Mouse (Mus musculus): ENCODE measurements around the gene Arpc2. TPM values are rescaled to one million over a fixed set of nuclear protein-coding genes. Genes with fewer than 3 reads are reported as not detected.

Gene Arpc2
- total RNA-seq, 2 experiments from 2014 or later = 834 to 1,782 TPM

DNA sequence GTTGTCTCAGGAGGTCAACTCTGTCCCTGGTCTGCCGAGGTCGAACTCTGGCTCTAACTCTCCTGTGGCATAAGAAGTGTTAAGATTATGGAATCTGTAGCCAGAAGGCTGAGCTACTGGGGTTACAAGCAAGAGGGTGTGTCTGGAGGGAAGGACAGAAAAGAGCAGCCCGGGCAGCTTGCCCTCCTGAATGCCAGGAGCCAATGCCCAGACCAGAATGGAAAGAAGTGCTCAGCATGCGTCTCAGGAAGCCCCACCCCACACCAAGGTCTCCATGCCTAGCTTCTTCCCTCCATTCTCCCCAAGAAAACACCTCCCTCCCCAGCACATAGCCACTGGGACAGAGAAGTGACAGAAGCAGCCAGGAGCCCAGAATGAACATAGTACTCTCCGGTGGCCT, 63.1 kb downstream of the Arpc2 start:
- ATAC-seq (ENCODE audit: poor library complexity, severe bottlenecking) = no peak

DNA sequence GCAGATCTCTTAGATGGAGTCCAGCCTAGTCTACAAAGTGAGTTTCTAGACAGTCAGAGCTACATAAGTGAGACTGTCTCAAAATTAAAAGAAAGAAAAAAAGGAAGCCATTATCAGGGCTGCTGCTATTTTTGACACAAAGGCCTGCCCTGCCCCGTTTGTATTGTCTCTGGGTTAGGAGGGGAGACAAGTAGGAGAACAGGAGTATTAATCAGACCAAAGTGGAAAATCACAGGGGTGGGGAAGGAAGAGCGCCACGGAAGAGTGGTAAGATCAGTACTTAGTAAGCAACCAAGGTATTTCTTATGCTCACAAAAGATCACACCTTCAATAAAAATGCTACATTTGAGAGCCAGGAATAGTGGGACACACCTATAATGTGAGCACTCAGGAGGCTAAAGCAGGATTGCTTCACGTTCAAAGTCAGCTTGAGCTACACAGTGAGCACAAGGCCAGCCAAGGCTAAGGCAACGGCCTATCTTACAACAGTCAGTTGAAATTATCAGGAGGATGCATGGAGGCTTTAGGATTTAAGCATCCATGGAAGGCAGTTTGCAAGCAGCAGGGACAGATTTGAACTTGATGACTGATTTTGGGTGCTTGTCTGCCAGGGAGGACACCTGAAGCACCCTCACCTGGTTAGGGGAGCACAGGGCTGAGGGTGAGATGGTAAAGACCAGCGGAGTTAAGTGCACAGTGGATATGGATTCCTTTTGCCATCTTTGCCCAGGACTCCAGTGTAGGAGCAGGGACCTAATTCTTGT, 64.6 kb downstream of the Arpc2 start:
- no peak for ATAC-seq (ENCODE audit: poor library complexity, severe bottlenecking)

DNA sequence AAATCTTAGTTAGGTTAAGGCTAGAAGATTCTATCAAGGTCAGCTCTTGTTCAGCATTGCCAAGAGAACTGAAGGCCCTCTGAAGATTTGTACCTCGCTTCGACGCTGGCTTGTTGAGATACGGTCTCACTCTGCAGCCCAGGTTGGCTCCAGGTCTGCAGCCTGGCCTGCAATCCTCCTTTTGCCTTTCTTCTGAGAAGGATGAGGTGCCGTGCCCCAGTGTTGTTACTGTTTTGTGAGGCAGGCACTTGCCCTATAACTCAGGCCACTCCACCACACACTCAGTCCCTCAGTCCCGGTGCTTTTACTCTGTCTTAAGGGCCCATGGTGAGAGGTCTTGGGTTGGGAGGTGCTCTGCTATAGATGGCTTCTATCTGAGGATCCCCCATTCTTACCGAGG, 66.3 kb downstream of the Arpc2 start:
- no peak for ATAC-seq (ENCODE audit: poor library complexity, severe bottlenecking)

DNA sequence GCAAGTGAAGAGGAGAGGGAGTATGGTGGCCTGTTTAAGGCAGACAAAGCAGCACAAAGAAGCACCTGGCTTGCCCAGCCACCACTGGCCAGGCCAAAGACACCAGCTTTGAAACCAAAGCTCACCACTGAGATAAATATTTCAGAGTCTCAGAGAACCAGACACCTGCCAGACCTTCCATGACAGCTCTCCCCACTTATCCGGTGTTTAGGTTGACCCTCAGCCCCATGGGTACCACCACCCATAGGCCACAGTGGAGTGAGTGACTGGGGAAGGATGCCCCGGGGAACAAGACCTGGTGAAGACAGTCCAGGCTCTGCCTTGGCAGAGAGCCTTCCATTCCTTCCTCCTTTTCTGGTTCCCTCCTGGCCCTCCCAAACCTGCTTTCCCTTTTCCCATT, 67.0 kb downstream of the Arpc2 start:
- ATAC-seq (ENCODE audit: poor library complexity, severe bottlenecking) = no peak

DNA sequence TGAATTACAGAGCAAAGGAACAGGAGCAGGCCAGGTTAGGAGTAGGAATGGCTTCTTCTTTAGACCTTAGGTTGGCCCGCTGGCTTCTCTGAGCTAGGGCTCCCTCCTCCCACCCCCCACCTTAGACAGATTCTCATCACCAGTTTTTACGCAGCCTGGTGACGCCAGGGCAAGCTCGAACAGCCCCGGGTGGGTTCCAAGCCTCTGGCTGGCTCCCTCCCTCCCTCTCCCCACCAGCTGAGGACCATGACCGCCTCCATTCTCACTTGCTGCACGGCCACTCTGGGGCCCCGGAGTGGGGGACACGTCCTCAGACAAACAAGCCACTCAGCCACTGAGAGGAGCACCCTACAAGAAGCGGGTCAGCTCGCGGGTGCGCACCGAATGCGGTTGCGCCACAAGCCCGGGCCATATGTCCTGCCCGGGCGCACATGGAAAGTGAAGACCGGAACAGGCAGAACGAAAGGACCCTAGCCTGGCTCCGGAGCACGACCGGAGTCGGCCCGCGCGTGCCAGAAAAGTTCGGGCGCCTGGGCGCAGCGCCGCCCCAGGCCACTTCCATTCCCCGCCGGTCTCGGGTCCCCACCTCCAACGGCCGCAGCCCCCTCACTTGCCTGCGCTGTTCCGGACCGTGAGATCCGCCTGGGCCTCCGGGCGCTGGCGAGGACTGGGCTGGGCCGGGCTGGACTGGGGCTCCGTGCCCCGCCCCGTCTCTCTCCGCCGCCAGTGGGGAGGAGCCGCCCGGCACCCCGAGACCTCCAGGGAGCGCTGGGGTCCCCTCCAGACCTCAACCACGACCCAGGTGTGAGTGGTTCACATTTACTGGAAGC, 67.8 kb downstream of the Arpc2 start:
- peak; percentile 92 for ATAC-seq (ENCODE audit: poor library complexity, severe bottlenecking)

DNA sequence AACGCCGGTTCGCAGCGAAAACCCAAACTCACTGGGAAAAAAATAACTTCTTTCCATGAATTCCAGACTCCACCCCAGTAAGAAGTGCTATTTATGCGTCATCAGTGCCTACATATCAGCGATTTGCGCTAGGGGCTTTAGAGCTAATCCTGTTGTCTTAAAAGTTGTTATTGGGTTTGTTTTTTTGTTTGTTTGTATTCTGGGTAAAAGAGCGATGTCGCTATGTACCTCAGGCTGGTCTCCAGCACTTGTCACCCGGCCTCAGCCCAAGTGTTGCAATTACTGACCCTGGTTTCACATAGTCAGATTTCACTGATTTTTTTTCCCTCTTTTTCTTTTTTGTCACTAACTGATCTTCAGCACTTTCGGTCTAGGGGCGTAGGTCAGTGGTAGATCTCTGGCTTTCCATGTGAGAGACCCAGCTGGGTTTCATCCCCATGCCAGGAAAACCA, 68.5 kb downstream of the Arpc2 start:
- ATAC-seq (ENCODE audit: poor library complexity, severe bottlenecking) = peak; percentile 22; the same call in 1 of the 2 replicates

DNA sequence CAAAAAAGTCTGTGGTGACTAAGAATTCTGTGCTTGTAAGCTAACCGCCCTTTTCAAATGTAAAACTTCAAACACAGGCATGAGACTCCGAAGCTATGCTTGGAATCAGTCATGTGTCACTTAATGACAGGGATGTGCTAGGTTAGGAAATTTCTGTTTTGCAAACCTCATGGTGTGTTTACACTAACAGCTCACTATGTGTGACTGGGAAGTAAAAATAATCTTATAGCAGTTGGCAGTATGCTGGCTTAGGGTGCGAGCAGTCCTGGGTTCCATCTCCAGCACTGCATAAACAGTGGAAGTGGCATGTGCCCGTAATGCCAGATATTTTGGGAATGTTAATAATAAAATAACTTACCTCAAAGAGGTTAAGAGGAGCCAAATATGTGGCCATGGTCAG, 69.1 kb downstream of the Arpc2 start:
- no peak for ATAC-seq (ENCODE audit: poor library complexity, severe bottlenecking)

DNA sequence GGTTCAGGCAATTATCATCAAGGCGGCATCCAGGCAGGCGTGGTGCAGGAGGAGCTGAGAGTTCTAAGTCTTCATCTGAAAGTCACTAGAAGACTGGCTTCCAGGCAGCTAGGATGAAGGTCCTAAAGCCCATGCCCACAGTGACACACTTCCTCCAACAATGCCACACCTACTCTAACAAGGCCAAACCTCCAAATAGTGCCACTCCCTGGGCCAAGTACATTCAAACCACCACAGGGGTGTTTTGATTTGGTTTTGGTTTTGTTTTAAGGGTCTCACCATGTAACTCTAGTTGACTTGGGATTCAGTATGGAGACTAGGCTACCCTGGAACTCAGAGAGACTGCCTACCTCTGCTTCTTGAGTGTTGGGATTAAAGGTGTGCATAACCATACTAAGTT, 69.6 kb downstream of the Arpc2 start, which contains the start of gene Tmbim1:
Gene Tmbim1, minus strand, starts transcription at position 101 of the 400 bp plus-strand sequence.
- no peak for ATAC-seq (ENCODE audit: poor library complexity, severe bottlenecking)

DNA sequence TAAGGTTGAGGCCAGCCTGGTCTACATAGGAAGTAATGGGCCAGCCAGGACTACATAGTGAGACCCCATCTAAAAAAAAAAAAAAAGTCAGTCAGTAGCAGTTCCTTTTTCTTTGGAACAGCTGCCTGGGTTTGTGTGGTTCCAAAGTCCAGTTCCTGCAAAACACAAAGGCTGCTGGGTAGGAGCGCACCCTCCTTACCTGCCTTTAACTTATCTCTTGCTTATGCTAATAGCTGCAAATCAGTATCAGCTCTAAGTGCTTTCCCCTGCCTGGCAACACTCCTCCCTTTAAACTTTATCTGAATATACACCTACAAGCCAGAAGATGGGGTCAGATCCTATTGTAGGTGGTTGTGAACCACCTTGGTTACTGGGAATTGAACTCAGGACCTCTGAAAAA, 71.3 kb downstream of the Arpc2 start:
- ATAC-seq (ENCODE audit: poor library complexity, severe bottlenecking) = no peak

DNA sequence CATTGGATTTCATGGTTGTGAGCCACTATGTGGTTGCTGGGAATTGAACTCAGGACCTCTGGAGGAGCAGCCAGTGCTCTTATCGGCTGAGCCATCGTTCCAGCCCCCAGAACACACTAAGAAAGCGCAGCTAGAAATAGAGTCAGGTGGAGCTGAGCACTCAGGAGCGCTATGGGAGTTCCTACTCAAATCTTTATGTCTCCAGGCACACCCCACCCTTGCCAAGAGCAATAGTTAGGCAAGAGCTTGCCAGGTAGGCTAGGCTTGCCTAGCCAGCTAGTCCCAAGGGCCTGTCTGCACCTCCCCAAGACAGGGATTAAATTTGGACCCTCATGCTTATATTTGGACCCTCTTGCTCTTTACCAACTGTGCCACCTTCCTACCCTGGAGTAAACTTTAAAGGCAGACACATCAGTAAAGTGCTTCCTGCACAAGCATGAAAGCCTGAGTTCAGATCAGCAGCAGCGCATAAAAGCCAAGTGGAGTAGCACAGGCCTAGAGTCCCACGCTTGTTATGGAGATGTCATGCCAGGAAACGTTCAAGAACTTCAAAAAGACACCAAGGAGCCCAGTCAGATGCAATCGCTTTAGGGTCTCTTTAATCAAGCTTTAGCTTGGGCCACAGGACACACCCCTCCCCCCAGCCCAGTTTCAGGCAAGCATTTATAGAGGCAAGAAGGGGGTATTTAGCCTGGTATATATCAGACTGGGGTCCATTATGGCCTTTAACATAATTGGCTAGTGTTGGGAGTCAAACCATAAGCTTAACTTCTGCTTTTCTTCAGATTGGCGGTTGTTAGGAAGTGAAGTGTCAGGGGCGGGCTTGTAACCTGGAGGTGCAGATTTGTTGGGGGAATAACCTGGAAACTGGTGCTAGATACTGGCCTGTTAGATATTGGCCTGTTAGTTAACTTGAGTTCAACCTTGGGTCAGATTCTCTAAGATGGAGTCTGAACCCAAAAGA, 72.4 kb downstream of the Arpc2 start:
- ATAC-seq (ENCODE audit: poor library complexity, severe bottlenecking) = no peak

DNA sequence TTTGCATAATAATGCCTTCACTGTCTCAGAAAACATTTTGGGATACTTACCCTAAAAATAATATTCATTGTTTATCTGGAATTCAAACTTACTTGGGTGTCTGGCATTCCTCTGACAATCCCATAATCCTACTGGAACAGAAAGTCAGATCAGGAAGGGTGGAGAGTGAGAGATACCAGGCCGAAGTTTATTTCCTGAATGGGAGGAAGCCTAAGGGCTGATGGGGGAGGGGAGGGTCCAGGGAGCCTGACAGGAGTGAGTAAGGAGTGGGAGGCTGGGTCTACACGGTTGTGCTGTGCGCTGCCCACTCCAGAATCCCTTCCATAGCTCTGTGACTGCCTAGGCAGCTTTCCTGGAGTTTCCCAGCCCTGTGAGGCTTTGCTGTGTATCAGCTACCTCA, 73.9 kb downstream of the Arpc2 start:
- ATAC-seq (ENCODE audit: poor library complexity, severe bottlenecking) = no peak

DNA sequence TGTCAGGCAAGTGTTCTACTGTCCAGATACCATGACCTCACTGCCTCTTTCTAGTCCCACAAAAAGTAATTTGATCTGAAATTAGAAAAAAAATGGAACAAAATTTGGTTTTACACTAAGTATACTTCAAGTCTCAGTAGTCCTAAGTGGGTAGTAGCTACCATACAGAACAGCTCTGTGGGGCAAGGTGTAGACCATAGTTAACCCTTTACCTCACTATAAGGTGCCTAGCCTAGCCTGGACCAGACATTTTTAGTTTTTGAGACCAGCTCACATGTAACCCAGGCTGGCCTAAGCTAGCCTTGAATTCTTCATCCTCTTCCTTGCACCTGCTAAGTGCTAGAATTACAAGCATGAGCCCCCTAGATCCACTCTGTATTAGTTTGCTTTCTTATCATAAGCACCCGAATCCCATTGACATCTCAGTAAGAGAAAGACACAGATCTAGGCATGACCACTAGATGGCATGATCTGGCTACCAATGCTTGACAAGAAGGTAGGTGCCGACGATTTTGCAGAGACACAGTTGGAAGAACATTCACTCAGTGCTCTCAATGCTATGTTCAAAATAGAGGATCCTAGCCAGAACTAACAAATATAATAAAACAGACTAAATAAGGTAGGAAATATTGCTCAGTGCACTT, 77.3 kb downstream of the Arpc2 start:
- ATAC-seq (ENCODE audit: poor library complexity, severe bottlenecking) = peak; percentile 89

DNA sequence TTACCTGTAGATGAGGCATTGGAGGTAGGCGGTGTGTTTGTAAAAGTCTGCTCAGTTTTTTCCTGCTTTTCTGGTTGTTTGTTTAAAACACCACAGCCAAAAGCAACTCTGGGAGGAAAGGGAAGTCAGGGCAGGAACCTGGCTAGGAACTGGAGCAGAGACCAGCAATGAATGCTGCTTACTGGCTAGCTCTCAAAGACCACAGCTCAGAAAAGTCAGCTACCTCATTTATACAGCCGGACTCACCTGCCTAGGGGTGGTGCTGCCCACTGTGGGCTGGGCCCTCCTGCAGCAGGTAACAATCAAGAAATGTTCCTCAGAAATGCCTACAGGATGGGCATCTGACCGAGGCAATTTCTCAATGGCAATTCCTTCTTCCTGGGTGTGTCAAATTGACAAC, 78.9 kb downstream of the Arpc2 start:
- ATAC-seq (ENCODE audit: poor library complexity, severe bottlenecking) = no peak

DNA sequence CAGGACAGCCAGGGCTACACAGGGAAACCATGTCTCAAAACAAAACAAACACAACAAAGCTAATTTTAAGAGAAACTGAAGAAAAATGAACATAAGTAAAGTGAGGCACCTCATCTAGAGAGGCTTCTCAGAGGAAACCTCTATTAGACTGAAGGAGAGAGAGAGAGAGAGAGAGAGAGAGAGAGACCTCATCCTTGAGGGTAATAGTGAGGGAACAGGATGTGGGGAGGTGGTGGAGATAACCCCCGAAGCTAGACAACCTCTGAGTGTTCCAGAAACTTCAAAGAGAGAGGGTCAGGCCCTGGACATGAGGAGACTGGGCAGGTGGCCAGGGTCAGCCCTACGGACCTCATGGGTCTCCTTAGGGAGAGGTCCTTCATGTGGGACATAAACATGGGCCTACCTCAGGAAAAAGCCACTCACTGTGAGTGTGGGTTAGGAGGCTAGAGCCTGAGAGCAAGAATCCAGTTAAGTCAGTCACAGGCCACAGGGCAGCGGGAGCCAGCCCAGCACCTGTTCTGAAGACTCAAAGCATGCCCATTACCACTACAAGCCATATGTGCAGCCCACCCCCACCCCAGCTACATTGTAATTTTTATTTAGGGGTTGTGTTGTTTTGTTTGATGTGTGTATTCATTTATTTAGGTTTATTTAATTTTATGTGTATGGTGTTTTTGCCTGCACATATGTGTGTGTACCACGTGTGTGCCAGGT, 80.4 kb downstream of the Arpc2 start:
- ATAC-seq (ENCODE audit: poor library complexity, severe bottlenecking) = no peak

Other genes with a start within 250 kb of the Arpc2 start
- 4.9 and 5.5 TPM in 2 replicates for gene Tns1, start 111.6 kb upstream of the Arpc2 start, total RNA-seq (2015)
- gene Tns1, start 111.6 kb upstream of the Arpc2 start, total RNA-seq (2017) = 2.9 and 3.2 TPM in 2 replicates
- gene Rufy4, start 110.5 kb upstream of the Arpc2 start, total RNA-seq (2015) = 0.25 and 0.38 TPM in 2 replicates
- gene Rufy4, start 110.5 kb upstream of the Arpc2 start, total RNA-seq (2017) = 1.1 and 2.5 TPM in 2 replicates
- gene Cxcr2, start 82.1 kb upstream of the Arpc2 start, total RNA-seq (2015) = 63.7 and 72.6 TPM in 2 replicates
- gene Cxcr2, start 82.1 kb upstream of the Arpc2 start, total RNA-seq (2017) = 77.3 and 107 TPM in 2 replicates
- 0.20 and 0.87 TPM in 2 replicates for gene Cxcr1, start 41.5 kb upstream of the Arpc2 start, total RNA-seq (2015)
- gene Cxcr1, start 41.5 kb upstream of the Arpc2 start, total RNA-seq (2017) = 0.18 TPM in 1 of 2 replicates, not detected in the other
- not detected in 2 replicates for gene Gpbar1, start 42.5 kb downstream of the Arpc2 start, total RNA-seq (2015)
- not detected in 2 replicates for gene Gpbar1, start 42.5 kb downstream of the Arpc2 start, total RNA-seq (2017)
- gene Aamp, start 48.7 kb downstream of the Arpc2 start, total RNA-seq (2015) = 27.8 and 33.6 TPM in 2 replicates
- 48.2 and 59.5 TPM in 2 replicates for gene Aamp, start 48.7 kb downstream of the Arpc2 start, total RNA-seq (2017)
- 23.5 and 23.6 TPM in 2 replicates for gene Pnkd, start 48.8 kb downstream of the Arpc2 start, total RNA-seq (2015)
- gene Pnkd, start 48.8 kb downstream of the Arpc2 start, total RNA-seq (2017) = 7.7 and 8.9 TPM in 2 replicates
- gene Tmbim1, start 69.5 kb downstream of the Arpc2 start, total RNA-seq (2015) = 13.6 and 15.5 TPM in 2 replicates
- 11.3 and 13.8 TPM in 2 replicates for gene Tmbim1, start 69.5 kb downstream of the Arpc2 start, total RNA-seq (2017)
- 0.07 TPM in 1 of 2 replicates, not detected in the other for gene Catip, start 126.0 kb downstream of the Arpc2 start, total RNA-seq (2015)
- gene Catip, start 126.0 kb downstream of the Arpc2 start, total RNA-seq (2017) = 0.26 TPM in 1 of 2 replicates, not detected in the other
- 54.7 and 60.8 TPM in 2 replicates for gene Slc11a1, start 139.1 kb downstream of the Arpc2 start, total RNA-seq (2015)
- 46.2 and 48.1 TPM in 2 replicates for gene Slc11a1, start 139.1 kb downstream of the Arpc2 start, total RNA-seq (2017)
- 130 and 145 TPM in 2 replicates for gene Ctdsp1, start 155.4 kb downstream of the Arpc2 start, total RNA-seq (2015)
- 53.2 and 61.1 TPM in 2 replicates for gene Ctdsp1, start 155.4 kb downstream of the Arpc2 start, total RNA-seq (2017)
- not detected in 2 replicates for gene Vil1, start 173.3 kb downstream of the Arpc2 start, total RNA-seq (2015)
- not detected in 2 replicates for gene Vil1, start 173.3 kb downstream of the Arpc2 start, total RNA-seq (2017)